Mouse (Mus musculus): Measurements from ENCODE around the gene Arhgap24.
A peak's percentile ranks its signal among the peaks of the same experiment; 100 is the strongest.

The Arhgap24 gene

DNA sequence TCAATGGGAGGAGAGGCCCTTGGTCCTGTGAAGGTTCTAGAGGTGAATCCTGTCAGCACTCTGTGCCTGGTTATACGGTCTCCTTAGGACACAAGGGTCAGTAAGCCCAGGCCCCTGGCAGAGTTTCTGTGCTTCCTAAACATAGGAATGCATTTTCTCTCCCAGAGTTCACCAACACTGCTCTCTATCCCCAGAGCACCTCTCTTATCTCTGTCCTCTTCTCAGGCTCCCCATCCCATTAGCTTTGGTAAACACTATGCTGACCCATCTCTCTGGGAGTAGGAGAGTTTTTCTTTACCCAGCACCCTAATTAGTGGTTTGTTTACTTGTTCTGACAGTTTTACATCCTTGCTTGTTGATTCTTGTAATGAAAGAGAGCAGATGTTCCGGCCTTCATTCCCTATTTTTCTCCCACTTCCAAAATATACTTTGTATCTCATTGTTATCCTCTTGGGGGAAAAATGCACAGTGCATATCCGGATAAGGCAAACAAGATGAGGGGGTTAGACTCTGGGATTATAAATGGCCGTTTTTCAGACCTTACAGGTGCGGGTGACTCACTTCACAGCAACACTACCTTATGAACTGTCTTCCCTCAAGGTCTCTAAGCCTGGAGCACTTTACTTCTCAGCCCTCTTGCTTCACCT lies 270.6 kb downstream of the Arhgap24 start:
- no peak for DNase-seq

DNA sequence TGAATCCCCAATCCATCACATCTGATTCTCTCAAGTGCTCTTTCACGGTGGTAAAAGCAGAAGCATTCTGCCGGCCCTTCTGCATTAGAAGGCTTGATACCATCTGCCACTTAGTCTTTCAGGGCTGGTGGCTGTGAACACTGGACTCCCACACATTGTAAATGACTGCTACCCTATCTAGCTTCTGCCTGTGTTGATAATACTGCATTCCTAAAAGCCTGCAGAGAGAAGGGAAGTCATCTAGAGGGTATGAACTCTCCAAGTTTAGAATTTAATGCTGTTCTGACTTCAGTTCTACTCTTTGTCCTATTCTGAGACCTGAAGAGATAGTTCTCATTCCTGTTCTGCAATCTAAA lies 271.1 kb downstream of the Arhgap24 start:
- no peak for DNase-seq

DNA sequence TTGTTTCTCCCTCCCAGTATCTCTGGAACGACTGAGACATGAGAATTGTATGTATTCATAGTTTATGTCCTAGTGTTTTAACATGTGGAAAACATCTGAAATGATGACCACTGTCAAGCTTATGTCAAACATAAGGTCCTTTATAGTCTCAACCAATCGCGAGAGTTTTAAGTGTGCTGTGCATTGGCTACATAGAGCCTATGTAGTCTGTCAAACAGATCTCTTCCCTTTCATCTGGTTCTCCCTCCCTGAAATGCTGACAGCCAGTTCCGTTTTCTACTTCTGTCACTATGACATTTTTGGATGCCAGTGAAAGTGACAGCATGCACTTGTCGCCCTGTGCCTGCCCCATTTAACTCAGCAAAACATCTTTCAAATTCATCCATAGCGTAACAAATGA lies 275.8 kb downstream of the Arhgap24 start:
- DNase-seq = no peak

DNA sequence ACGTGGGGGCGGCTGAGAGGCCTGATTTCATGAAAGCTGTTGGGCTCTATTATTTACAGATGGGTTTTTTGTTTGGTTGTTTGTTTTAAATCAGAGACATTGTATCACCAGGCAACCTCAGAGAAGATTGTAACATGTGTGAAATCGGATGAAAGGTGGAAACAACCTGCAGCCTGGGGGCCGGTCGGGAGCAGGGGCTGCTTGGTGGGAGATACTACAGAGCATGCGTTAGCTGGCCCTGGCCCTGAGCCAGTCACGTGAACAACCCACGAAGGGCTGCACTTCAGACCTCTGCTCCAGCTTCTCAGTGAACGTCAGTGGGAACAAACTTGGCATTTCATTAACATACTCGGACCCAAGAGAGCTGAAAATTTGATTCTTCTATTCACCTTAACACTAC lies 284.5 kb downstream of the Arhgap24 start:
- DNase-seq = no peak

DNA sequence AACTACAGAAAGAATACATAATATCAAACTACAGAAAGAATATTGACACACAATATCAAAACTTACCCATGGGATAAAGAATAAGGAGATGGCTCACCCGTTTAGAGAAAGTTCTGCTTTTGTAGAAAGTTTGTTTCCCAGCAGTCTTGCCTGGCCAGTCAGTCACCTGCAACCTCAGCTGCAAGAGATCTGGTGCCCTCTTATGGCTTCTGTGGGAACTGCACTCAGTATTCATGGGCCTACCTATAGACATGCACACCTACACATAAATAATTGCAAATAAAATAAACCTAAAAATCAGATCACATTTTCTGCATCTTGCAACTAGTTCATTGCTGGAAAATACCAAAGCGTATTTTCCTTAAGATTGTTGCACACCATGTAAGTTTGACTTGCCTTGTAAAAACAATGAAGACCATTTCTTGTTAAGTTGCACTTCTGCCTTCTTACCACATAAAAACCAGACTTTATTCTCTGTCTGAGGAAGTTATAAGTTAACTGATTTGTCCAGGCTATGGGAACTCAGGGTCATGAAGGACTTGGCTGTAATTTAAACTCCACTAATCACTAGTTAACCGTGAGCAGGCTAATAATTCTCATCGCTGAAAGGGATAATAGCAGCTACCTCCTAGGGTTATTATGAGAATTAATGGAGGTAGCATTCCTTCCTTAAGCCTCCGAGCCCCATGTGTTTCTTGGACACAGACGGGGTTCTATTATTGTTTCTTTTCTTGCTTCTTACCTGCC lies 285.3 kb downstream of the Arhgap24 start:
- DNase-seq = peak; percentile 24

DNA sequence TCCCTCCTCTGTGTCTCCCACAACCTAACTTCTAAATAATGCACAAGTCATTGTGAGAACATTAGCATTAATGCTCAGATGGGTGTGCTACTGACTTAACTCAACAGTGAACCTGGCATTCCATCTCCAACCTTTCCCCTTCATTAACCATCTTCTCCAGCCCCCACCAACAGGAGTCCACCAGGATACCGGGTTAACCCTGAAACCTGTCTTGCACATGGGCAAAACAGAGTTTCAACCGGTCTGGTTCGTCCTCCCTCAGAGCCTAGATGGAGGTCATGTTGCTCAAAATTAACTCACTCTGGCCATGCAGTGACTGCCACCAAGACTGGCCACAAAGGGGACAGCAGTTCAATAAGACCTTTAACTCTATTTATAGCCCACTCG lies 285.9 kb downstream of the Arhgap24 start:
- no peak for DNase-seq

DNA sequence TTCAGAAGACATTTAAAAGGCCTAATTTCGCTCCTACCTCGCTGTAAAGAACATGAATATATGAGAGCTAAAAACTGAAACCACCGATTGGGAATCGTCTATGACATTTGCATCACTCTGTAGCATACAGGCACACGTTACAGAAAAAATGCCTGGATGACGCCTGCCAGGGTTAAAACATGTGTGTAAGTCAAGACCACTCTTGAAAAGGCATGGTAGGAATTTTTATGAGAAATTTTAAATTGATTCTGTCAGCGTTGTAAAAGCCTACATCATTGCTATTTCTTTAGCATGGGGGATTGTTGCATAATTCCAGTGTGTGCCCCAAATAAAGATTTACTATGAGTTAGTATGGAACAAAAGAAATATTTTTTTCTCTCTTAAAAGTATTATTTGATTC lies 286.6 kb downstream of the Arhgap24 start:
- no peak for DNase-seq

DNA sequence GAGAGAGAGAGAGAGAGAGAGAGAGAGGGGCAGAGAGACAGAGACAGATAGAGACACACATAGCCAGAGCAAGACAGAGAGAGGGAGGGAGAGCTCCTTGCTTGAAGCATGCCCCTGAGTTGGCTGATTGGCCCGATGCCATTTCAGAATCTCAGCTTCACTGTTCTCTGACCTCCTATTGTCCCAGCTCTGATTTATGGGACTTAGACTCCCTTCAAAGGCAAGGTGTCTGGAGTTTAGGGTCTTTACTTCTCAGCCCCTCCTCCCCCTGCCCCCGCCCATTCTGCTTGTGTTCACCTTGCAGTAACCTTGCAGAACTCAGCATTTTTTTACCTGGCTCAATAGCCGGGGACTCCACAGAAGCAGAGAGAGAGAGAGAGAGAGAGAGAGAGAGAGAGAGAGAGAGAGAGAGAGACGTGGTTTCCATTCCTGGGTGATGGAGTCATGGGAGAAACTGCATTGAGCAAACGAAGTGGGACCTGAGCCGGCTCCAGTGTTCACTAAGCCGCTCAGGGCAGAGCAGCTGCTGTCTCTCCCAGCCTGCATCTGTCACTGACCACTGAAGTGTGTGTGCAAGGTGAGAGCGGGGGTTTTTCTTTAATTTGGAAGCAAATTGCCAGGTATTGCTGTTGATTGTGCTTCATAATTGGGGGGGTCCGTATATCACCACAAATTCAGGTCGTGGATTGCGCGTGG lies 287.3 kb downstream of the Arhgap24 start:
- DNase-seq = no peak

DNA sequence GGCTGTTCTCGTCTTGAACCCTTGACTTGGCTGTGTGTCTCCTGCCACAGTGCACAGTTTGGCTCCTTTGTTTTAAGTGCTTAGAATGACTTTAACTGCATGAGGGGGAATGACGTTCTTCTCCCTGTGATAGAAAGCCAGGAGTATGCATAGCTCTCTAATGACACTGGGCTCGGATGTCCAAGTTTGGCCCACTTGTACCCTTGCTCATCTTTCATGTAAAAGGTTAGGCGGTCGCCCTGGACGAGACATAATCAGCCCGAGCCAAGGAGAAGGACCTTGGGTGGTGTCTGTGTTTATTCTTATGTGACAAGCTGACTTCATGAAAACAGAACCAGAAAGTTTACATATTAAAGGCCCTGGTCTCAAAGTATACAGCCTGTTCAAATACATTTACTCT lies 289.4 kb downstream of the Arhgap24 start:
- no peak for DNase-seq

DNA sequence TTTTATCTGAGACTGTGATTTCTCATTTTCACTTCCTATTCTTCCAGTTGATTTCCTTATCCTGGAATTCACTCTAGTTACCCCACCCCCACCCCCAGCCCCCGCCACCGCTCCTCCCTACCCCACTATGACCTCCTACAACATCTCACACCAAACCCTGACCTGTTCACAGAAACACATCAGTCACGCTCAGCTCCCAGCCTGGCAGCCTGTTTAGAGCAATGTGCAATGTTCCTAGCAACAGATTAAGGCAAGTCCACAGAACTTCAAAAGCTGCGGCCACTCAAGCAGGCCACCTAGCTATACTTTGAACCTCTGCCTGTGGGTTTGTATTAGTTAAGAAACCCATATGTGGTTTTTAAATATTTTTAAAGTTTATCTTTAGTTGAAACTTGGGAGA lies 293.3 kb downstream of the Arhgap24 start:
- no peak for DNase-seq

DNA sequence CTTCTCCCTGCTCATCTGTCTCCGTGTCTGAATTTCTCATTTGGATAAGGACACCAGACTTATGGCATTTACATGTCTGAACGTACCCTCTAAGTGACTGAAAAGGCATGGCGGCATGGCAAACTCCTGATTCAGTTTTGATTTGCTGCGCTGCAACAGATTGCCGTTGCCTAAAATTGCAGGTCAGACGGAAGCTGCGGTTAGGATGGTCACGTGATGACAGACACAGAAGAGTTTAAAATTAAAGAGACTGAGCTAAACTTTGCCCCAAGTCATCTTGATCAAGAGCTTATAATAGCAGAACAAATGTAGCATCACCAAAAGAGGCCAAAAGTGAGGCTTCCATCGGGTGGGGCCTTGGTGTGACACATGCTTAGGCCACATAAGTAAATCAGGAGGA lies 296.1 kb downstream of the Arhgap24 start:
- no peak for DNase-seq

DNA sequence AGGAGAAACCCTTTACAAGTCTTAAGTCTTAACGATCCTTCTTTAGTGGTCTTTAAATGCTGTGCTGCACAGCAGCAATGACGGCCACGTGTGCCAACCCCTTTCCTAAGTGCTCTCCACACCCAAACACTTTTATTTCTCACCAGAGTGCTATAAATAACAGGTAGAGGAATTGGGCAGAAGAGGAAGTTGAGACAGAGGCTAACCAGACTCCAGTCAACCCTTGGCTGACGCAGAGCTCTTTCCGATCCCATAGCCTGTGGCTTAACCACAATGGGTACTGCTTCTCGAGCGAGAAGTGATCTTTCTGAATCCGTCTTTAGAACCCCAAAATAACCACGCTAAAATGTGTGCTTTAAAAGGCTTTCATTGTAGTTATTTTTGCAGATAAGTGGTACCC lies 296.7 kb downstream of the Arhgap24 start:
- DNase-seq = no peak

DNA sequence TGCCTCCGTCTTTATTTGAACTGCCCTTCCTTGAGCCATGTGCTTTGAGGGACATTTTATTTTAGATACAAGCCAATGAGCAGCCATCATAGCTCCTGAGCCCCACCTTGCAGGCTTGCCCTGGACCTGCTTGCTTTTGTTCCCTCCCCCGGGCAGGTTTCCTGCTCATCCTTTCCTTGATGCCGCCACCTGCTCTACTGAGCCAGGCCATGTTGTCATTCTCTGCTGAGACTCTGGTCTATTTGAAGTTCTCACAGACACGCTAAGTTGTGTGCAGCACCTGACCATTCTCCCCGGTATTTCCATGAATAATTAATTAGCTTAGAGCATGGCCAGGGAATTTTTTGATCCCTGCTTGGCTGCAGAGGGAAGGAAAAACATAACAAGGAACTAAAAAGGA lies 297.1 kb downstream of the Arhgap24 start:
- no peak for DNase-seq

DNA sequence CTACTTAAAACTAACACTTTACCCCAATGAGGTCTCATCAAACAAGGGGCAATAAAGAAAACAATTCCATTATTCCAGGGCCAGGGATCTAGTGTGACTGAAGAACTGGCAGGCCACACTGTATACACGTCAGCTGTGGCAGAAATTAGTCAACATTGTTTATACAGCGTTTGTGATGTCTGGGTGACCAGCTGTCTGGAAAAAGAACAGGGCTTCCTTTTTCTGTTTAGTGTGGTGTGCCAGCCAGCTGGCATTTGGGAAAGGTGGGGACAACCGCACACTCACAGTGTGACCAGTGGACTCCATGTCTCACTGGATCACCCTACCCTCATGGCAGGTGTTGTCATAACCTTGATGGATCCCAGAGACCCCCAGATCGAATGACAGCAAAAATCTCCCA lies 302.4 kb downstream of the Arhgap24 start:
- no peak for DNase-seq

DNA sequence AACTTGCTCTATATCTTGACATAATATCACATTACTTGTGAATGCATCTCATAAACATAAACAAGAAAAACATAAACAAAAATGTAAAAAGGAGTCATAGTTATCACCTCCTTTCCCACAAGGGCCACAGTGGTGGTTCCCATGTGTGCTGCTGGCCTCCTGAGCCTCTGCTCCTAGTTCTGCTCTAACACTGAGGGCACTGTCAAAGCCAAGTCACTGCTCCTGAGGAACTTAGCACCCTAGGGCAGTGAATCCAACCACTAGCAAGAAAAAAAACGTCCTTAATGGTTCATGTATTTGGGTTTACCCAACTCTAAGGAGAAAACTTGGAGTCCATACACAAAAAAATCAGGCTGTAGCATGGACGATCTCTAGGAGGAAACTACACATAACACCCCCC lies 304.9 kb downstream of the Arhgap24 start:
- DNase-seq = no peak

DNA sequence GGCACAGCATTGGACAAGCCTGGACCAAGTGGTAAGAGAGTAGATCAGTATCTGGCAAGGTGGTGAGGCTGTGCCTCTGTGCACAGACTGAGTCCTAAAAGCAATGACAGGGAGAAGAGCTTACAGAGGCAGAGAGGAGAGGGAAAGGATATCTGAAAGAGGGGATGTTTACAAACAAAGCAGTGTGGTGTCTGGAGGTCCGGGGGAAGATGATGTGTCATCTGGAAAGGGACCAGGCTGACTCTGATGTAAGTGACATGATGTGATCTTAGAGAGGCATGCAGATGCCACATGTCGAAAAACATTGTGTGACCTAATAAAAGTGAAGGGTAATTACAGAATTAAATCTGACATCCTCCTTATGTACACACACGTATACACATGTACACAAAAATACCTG lies 307.2 kb downstream of the Arhgap24 start:
- DNase-seq = no peak

DNA sequence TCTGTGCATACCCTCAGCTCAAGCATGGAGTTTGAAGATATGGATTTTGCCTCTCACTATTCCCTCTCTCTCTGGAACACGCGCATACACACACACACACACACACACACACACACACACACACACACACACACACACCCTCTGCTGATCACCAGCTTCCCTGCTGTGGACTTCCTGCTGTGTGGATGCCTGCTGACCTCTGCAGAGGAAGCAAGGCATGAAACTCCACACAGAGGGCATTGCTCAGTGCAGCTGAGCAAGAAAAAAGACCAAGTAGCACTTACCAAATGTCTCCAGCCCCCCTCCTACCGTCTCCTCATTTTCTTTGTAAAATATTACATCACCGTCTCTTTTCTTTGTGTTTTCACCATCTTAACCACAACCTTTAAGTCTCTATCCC lies 310.1 kb downstream of the Arhgap24 start:
- no peak for DNase-seq

DNA sequence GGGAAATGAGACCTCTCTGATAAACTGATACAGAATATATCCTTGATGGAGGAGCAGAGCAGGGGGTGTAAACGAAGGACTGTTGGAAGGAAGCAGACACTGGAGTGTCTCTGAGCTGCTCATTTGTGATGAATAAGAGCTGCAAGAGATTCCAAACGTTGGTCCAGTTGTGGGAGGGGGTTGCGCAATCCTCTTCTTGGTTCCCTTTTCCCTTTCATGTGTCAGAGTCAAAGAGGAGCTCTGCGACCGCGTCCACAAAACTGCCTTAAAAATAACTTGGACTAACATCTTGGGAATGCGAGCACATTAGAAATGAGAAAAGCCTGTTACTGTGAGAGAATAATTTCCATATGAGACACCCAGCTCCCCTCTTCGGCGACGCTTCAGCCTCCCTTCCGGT lies 312.3 kb downstream of the Arhgap24 start:
- no peak for DNase-seq

DNA sequence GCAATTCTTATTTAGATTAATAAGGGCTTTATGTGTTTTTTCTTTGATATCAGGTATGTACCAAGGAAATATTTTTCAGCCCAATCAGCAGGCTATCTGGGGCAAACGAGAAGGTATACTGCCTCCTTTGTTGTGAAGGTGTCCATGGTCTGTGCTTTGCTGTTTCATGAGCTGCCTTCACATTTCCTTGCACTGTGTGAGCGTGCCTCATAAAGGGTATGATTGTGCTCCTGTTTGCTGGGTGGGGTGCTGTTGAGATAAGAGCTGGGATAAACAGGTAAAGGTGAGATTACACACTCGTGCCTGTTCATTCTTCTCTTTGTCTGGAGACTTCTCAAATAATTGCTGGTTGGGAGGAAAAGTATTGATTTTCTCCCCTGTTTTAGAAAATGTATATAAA lies 320.3 kb downstream of the Arhgap24 start:
- no peak for DNase-seq

DNA sequence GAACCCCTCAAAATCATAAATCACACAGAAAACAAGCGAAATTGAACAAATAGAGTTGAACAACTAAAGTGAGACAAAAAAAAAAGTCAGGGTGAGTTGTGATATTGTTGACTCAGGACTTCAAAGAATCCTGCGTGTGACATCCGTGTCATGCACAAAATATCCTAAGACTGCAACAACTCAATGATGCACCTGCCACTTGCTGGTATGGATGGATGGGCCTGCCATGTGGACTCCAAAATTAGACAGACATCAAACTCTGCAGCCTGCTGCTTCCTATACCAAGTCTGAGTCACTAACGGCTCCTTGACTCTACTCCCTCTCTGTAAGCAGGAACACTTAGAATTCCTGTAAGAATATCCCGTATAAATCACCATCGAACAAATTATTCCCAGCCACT lies 321.6 kb downstream of the Arhgap24 start:
- no peak for DNase-seq

DNA sequence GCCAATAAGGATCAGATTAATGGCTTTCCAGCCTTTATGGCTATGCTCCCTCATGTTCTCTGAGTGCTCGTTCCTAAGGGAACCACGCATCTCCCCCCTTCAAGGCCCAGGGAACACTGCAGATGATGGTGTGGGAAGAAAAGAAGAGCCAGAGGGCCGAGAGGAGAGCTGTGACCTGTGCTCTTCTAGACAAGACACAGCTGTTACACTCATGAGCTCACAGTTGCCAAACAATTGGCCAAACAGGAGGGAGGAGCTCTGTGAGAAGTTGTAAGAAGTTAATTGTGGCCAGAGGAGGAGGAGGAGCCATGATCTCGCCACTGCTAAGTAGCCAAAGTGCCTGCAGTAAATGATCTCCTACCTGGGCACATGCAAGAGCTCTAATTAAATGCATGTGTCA lies 322.5 kb downstream of the Arhgap24 start:
- DNase-seq = no peak

DNA sequence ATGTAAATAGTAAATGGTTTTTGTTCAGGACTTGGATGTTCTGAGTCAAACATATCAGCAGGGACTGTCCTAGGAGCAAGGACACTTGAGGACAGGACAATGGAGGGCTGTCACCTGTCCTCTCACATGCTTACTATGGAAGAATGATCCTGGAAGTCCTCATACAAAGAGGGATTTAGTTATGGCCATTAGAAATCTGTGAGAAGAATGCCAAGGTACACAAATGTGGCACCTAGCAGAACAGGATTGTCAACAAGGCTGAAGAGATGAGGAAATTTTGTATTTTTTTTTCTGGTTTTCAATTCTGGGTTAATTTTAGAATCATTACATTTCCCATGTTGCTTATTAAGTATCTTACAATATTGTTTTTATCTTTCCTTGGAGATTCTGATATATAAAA lies 326.3 kb downstream of the Arhgap24 start:
- DNase-seq = no peak

DNA sequence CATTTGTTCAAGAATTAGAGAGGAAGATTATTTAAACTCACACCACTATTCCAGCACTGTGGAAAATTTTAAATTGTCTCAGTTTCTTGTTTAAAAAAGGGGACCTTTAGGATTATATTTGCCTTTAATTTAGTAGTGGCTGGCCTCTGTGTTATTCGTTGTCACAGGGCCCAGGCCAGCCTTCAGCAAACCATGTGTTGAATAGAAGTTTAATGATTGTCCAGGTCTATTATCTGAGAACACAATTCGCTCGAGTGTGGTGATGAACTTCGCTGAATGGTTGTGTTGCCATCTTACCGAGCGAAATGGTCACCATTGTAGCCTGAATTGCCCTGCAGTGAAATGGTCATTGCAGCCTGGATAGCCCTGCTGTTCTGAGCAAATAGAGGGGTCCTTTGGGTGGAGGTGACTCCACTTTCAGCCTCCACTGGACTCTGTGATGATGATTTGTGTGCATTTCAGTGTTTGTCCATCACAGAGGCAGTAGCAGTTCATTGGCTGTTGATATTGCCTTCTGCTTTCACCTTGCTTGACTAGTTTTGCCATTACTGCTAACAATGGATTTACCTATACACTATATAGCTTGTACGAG lies 329.3 kb downstream of the Arhgap24 start:
- no peak for DNase-seq

DNA sequence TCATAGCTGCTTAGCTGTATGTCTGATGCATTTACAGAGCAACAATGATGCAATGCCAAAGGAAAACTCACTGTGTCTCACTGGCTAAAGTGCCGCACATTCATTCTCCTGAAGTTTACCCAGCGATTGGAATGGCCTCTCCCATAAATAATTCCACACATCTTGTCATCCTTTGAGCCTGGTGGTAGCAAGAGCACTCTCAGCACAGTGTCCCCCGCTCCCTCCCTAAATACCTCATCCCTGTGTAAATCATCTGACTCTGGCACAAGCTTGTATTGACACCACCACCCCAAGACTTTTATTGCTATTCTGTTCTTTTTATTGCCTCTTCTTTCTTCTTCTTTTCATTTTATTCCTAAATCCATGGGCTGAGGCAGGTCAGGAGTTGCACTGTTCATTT lies 332.1 kb downstream of the Arhgap24 start:
- no peak for DNase-seq
